Mouse (Mus musculus) thymus, adult 18-20 months (tissue): Measurements from ENCODE around the gene Lrmda.

Source experiments
- DNase-seq, 2 experiments: peaks; one replicate each; pipeline ENCODE4 v3.0.0; 2022; ENCODE audit warnings: mixed read lengths in 2 of 2

Gene Lrmda

DNA sequence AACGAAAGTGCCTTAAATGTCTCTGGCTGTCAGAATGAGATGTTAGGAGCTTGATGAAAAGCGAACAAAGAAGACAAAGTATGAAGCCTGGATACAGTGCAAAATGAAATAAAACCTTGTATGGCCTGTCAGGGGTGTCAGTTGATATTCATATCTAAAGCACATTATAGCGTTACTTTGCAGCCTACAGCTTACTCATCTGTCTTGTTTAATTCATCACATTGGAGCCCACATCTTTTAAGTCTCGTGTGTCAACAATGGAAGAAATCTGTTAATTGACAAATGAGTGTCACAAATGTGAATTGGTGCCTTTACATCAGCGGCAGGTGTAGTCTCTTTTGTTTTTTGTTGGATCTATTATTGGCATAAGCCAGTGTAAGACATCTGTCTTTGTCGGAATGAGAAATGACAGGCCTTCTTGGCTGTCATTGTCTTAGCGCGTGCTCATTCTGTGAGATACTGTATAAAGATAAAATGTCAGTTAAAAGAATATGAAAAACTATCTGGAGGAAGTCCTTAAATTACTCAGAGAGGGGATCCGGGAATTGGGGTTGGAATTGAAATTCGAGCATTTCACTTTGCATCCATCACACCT is 26.8 kb downstream of the Lrmda start:
- no peak for DNase-seq

- no peak for DNase-seq
Observed at GRCm38 (mm10) chr14:22048068-22048899, 28.8 kb downstream of the Lrmda start.

DNA sequence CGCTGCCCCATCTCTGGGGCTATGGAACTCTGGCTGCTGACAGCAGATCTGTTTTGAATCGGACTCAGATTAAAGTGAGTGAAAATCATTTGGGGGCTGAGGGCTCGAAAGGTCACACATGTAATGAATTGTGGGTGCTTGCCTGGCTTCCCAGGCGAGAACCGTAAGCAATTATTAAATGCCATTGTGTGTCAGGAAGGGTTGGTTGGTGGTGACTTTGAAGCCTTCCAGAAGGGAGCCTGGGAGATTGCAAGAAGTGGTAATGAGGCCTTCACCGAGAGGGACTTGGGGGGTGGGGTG is 29.3 kb downstream of the Lrmda start:
- no peak for DNase-seq

GRCm38 (mm10) chr14:22049282-22049681 is 29.8 kb downstream of the Lrmda start:
- DNase-seq = no peak

GRCm38 (mm10) chr14:22051941-22052664 is 32.6 kb downstream of the Lrmda start:
- DNase-seq = no peak

GRCm38 (mm10) chr14:22055630-22056029 is 36.1 kb downstream of the Lrmda start:
- no peak for DNase-seq

DNA sequence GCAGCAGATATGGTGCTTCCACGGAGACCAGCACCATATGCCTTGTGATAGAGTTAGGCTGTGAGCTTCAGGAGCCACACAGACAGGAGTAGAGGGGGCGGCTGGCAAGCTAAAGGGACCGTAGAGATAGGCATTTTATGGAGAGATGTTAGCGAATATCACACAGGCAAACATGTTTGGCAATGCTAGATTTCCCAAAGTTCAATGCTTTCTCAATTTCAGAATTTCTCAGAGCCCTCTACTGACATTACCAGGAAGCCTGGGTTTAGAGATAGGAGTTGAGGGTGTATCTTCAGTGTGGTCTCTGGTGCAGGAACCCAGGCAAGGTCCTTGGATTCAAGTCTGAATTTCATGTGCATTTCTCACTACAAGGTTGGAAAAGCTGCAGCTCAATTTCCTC is 36.7 kb downstream of the Lrmda start:
- DNase-seq = no peak

DNA sequence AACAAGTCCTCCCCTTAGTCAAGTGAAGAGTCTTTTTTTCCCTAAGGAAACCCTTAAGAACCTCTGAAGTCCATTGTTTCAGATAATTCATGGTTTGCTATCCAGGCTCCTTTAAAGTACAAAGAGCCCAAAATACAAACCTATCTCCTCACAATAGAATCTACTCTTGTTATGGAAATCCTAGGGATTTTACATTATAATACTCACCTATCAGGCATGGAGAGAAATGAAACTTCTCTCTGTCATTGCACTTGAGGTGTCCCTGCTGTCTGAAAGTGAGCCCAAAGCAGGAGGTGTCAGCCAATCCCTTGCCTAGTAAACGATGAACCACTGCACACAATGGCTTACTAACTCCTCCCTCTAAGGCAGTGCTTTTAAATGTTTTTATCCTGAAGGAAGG is 39.2 kb downstream of the Lrmda start:
- no peak for DNase-seq

GRCm38 (mm10) chr14:22059348-22059861 is 39.9 kb downstream of the Lrmda start:
- no peak for DNase-seq

GRCm38 (mm10) chr14:22060787-22061186 is 41.3 kb downstream of the Lrmda start:
- no peak for DNase-seq

GRCm38 (mm10) chr14:22062117-22062855 is 42.8 kb downstream of the Lrmda start:
- no peak for DNase-seq

GRCm38 (mm10) chr14:22069169-22069568 is 49.7 kb downstream of the Lrmda start:
- DNase-seq = no peak

- DNase-seq = no peak
Observed at GRCm38 (mm10) chr14:22073385-22073784, 53.9 kb downstream of the Lrmda start.

DNA sequence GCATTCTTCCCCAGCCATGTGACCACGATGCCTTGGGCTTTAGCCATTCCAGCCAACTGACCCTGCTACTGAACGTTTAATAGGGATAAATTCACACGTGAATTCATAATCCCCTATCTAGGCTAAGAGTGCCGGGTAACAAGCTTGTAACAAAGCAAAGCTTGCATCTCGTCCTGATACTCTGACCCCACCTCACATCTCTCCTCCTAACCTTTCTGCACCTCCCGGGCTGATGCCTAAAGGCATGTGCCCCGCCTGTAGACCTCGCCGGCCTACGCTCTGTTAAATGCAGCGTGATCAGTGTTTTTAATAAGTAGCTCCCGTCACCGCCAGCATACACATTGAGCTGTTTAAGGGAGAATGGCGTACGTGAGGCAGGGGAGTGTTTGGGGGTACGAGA is 54.7 kb downstream of the Lrmda start:
- no peak for DNase-seq

- DNase-seq = no peak
Observed at GRCm38 (mm10) chr14:22083931-22084330, 64.4 kb downstream of the Lrmda start.

DNA sequence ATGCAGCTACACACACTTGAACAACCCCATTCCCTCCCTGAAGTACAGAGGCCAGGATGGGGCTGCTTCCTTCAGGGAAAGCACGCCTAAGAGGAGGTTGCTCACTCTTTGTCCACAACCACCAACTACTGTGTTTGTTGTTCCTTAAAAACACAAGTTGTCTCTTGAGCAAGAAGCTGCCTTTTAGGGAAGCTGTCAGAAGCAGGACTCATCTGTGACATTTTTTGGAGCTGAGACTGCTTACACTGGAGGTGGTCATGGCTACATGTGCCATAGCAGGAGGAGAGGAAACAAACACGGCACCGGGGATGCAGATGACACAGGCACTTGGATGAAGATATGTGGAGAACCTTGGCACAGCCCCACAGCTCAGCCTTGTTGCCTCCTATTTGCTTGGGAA is 65.9 kb downstream of the Lrmda start:
- no peak for DNase-seq

- DNase-seq = no peak
Observed at GRCm38 (mm10) chr14:22088604-22089003, 69.1 kb downstream of the Lrmda start.

DNA sequence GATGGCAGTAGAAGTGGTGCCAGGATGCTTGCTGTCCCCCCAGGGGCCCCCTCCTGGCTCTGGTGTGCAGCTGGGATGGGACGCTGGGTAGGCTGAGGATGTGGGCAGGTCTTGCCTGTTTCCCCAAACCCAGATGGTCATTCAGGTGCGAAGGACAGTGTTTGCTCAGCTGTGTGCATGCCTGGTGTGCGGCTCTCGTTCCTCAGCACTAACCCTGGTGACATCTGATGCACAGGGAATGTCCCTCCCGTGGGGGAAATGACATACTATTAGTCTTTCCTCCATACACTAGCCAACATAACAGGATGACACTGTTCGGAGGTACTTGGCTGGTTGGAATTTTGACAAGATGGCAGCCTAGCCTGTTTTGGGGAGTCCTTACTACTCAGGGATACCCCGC is 69.8 kb downstream of the Lrmda start:
- no peak for DNase-seq

GRCm38 (mm10) chr14:22089866-22090470 is 70.5 kb downstream of the Lrmda start:
- DNase-seq = no peak

DNA sequence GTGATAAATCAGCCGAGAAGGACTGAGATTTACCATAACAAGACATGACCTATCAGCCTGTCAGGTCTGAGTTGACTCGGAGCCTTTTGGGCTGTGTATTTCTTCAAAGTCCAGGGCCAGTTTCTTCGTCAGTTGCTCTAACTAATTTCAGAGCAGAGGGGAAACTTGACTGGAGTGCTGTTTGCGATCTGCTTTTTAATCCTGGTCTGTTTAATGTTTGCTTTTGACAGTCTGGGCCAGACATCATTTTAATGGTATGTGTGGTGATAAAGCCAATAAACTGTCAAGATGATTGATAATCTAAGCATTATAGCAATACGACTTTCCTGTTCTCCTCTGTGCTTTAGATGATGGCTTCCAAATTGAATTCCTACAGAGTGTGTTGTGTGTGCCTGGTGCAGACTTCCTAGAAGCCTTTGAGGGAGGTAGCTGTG is 71.3 kb downstream of the Lrmda start:
- DNase-seq = no peak

- no peak for DNase-seq
Observed at GRCm38 (mm10) chr14:22091306-22091705, 71.8 kb downstream of the Lrmda start.

DNA sequence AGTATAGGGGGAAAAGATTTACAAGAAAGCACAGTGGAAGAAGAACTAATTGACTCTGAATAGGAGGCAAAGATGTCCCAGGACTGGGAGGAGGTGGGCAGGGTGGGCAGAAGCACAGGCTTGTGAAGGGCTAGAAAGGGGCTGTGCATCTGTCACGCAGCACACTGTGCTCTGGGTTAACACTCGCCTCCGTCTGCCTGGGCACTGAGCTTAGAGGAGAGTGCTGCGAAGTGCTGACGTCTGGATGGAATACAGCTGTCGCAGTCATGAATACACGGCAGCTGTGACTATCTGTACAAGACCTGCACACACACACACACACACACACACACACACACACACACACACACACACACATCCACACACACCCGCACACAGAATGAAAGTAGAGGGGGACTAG is 73.6 kb downstream of the Lrmda start:
- DNase-seq = no peak
